Mouse (Mus musculus): Measurements from ENCODE around the gene Ccdc102a.

The Ccdc102a gene

DNA sequence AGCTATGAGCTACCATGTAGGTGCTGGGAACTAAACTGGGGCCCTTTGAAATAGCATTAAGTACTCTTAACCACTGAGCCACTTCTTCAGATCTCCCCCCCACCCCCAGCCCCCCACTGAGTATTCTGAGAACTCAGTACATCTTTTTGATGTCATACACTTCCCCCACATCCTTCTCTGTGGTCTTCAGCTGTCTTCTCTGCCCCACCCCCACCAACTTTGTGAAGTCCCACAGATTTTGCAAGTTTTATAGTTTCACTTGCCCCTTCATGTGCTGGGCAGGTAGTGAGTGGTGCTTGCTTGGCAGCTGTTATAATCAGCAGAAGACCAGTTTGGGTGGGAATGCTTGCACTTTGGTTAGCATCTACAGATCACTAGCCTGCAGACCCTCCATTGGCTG, 1.4 kb upstream of the Ccdc102a start:
- DNase-seq = no peak

DNA sequence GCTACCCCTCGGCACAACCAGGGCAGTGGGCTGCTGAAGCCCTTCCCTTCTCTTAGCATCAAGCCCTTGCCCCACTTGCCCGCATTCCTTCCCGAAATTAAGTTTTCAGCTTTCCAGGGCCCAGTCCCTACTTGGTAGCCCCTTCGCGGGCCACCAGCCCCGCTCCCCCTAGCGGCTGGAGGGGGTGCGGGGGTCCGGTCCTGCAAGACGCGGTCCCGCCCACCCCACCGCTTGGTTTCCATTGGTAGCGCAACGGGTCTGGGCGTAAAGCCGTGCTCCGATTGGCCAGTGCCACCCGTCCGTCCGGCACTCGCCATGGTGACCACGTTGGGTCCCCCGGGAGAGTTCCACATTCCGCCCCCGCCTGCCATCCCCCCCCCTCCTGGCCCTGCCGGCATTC, 546 bp downstream of the Ccdc102a start:
- peak; percentile 97 to 98 for DNase-seq

DNA sequence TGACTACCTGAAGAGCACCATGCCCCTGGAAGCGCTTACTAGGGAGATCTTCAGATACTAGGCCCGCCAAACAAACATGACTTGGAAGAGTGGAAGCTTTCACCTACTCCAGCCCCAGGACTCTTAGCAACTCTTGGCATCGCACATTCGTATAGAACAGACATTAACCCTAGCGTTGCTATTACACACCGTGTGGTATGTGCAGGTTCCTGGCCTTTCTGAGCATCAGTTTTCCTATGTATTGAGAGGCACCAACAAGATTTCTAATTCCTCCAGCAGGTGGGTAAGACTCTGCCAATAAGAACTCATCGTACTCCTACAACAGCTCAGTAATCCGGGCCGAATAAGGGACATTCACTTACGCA, 956 bp downstream of the Ccdc102a start:
- no peak for DNase-seq

DNA sequence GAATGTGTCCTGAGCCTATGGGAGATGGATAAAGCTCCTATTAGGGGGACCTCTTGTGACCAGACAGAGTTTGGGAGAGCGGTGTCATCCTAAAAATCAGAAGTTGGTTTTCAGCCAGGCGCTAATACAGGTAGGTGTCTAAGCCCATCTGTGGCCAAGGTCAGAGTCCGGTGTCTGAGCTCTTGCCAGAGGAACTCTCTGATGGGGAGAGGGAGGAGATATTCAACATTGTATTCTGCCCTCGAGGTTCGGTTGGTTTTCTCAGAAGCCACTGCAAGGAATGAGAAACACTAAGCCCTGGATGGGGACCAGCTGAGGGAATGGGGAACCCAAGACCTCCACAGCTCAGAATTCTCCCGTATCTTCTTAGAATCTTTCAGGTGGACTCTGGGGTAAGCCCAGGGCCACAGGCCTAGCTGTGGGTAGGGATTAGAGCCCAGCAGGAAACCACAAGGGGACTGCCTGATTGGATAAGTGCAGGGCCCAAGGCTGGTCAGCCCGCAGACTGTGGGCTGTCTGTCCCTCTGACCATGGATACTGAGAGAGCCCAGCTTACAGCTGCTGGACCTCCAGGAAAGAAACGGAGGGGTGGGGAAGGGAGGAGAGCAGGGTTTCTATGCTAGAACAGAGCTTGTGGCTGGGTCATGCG, 1.5 kb downstream of the Ccdc102a start:
- DNase-seq = no peak

DNA sequence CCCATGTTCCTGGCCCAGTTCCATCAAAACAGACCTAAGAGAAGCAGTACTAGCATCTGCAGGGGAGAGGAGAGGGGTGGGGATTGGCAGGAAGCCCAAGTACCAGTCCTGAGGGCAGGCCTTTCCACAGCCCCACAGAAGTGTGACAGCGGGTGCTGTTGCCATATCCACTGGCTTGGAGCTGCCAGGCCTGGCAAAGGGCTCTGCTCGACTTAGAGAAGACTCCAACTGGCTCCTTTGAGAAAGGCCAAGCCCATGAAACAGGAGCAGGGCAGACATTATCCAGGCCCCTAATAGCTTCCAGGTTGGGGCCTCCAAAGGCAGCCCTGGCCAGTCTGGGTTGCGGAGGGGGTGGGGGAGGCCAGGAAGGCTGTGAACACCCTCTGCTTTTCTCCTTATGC, 3.2 kb downstream of the Ccdc102a start:
- peak; percentile 56 to 78 for DNase-seq

DNA sequence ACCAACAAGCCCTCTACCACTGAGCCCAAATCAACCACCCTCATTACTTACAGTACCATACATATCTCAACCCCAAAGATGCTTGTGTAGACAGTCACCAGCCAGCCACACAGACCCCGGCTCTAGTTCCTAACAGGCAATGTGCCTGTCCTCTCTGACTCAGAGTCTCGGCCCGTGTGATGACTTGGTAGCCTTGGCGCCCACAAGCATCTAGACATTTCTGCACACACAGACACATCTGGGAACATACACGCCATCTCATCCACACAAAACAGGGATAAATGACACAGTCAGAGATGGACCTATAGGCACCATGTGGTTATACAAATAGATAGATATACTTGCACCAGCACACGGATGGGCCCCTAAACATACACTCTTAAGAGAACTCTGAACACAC, 3.6 kb downstream of the Ccdc102a start:
- DNase-seq = no peak

DNA sequence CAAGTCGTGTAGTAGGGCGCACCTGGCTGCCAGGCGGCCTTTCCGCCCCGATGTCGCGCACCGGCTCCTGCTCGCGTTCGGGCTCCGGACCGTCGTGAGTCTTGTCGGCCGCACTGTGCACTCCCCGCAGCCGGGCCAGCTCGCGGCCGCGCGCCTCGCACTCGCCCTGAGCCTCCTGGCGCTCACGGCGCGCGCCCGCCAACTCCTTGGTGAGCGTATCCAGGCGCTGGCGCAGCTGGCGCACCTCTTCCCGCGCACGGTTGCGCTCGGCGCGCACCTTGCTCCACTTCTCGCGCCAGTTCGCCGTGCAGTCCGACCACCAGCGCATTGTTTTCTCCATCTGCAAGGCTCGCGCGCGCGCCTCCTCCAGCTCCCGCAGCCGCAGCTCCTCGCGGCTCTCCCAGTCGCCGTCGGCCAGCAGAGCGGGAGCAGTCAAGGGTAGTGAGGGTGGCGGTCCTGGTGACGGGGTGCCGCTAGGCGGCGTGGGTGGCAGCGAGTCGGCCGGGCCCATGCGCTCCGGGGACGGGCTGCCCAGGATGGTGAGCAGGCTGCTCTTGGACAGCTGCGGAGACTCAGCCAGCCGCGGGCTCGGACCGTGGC, 4.7 kb downstream of the Ccdc102a start:
- peak; percentile 76 to 82 for DNase-seq

DNA sequence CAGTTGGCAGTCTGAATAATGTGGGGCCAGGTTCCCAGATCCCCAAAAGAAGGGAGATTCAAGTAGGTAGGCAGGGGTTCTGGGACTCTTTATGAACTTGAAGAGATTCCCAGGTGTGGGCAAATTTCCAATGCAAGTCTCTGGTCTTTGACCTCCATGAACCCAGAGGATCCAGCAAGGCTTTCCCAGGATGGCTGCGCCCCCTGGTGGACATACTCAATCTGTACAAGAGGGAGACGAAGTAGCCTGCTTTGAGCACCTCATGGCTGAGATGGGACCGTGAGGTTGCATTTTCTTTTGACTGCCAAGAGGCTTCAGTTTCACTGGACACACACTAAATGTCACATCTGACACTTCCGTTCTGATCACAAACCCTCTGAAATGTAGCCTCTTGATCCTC, 9.1 kb downstream of the Ccdc102a start:
- peak; percentile 90 to 92 for DNase-seq

DNA sequence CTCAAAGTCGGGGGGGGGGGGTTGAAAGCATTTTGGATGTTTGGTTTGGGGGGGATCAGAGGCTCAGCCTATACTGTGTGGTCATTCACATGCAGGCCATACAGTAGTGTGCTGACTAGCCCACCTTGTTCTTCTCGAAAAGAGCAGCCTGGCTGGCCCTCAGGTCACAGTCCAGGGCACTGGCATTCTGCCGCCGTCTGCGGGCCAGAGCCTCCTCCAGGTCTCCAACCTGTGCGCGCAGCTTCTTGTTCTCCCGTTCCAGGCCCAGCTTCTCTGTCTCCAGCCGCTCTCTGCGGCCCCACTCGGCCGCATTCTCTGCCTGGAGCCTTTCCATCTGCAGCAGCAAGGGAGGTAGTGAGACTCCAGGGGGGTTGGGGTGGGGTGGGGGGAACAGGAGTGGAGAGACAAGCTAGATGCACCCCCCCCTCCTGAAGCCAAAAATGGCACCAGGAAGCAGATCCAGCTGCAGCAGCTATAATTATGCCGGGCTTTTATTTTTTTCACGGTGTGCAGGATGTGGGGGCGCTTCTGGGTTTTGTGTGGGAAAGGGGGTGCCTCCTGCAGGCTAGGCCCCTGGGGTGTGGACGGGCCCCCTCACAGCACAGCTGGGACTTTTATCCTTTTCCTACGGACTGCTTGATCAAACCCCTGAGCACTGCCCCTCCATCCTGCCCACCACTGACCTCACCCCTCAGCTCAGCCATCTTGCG, 10.2 kb downstream of the Ccdc102a start:
- DNase-seq = peak; percentile 80 to 89

DNA sequence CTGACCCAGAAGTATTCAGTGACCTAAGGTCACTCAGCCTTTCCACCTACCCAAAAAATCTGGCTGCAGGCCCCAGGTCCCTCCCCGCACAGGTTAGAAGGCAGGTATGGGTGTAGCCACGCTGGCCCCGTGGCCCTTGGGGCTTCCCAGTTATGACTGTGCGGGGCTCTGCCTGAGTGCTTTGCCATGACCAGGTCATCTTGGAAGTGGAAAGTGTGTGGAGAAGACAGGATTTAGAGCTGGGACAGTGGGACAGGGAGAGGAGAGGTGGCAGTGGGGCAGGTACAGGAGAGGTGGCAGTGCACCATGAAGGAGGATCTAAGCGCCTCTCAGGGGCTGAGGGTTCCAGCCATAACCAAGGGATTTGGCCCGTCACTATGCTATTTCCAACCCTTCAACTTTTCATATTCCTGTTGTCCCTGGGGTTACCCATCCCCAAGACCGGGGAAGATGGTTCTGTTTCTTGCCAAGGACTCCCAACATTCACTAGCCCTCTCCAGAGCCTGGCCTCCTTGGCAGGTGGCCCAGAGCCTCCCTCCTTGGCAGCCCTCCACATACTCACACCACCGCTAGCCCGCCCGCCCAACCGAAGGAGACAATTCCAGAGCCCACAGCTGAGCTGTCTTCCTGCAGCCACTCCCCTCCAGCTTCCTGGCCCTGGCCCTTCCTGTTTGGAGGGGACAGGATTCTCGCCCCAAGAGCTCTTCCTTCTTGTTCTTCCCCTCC, 13.3 kb downstream of the Ccdc102a start:
- peak; percentile 96 to 97 for DNase-seq

DNA sequence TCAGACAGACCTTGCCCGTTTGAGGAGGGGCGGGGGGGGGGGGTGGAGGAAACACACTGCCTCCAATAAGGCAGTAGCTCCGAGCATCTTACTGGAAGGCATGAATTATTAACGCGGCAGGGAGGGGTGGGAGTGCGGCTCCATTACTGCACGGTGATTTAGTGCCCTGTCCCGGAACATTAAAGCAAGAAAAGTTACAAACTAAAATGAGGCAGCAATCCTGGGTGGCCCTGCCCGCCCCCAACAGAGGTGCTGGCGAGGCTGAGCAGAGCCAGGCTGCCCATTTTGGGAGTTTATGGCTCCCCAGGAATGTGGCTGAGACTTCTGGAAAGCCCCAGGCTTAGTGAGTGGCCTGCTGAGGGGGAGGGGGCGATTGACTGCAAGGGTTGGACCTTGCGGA, 14.2 kb downstream of the Ccdc102a start:
- DNase-seq = peak; percentile 41 to 60

DNA sequence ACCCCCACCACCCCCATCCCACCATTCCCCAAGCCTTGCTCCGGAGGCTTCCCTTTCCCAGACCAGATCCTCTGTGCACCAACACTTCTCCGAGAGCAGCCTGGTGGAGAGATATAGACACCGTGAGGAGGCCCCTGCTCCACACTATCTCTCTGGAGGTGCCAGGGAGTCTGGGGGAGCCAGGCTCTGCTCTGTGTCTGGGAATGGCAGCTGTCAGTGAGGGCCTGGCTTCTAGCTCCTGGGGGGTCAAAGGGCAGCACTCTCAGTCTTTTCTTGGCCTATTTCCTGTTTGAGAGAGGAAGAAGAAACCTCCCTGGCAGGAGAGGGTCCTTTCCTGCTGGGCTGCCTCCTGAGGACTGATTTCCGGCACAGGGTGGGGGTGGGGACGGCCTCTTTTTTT, 16.9 kb downstream of the Ccdc102a start:
- DNase-seq = peak in 1 of 2 experiments; percentile 26

DNA sequence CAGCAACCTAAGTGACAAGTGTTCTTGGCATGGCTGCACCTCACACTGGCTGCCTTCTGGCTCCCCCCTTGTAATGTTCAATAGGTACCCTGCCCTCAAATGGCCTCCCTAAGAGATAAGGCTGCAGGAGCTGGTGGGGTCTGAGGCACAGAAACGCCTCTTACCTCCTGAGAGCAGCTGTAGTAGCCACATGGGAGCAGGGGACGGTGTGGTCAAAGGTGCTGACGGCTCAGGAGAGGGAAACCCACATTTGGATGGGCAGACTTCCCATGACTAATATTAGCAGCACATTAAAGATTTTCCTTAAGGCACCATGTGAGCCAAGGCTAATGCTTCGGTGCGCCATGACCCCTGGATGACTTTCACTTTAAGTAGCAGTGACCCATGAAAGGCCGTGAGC, 17.3 kb downstream of the Ccdc102a start:
- DNase-seq = peak in 1 of 2 experiments; percentile 14

DNA sequence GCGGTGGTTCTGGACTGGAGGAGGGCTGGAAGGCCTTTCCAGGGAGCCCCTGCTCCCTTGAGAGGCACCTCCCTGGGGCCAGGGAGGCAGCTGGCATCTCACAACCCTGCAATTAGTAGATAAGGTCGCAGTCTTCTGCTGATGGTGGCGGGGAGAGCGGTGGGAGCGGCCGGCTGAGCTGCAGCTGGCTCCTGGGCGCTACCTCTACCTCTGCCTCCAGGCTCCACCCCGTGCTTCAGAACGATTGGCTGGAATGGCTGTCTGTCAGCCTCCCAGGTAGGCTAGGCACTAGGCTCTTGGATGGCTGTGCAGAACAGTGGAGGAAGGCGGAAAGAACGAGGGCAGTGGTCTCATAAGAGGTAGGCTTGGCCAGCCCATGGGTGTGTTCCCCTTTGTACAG, 18.6 kb downstream of the Ccdc102a start:
- peak; percentile 55 to 81 for DNase-seq

DNA sequence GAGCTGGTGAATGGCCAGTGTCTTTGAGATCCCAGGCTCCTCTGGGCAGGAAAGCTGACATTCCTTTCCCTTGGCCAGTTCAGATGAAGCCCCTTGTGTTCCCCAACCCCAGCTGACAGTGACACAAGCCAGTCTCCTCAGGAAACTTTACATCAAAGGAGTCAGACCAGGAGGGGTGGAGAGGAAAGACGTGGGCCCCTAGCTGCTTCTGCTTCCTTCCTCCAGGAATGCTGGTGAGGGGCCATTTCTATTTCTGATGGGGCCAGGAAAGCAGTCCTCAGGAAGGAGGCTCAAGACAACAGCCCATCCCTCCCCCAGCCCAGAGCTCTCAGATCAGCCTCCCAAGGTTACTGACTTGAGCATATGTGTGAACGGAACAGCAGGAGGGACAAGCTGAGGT, 25.0 kb downstream of the Ccdc102a start:
- DNase-seq = no peak

DNA sequence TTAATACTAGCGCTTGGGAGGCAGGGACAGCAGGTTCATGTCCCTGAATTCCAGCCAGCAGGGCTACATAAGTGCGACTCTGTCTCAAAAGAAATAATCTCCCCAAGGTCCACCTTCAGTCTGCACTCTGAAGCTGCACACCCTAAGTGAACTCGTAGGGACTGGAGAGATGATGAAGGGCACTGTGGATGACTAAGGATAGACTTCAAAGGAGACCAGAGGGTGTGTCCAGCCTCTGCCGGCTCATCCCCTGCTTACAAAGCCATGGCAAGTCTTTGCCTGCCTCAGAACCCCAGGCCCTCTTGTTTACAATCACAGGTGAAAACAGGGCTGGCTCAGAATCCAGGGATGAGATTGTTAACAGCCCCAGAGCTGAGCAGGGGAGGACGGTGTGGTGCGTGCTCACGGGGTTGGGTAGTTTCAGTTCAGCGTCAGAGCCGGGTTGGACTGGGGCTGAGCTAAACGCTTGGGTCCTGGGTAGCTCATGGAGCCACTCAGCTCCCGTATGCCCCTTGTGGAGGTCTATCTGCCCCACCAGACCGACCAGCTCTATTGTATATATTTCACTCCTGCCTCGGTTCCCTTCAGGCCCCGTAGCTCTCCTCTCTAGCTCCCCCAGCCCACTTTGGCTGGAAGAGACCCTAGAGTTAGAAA, 29.4 kb downstream of the Ccdc102a start:
- no peak for DNase-seq

DNA sequence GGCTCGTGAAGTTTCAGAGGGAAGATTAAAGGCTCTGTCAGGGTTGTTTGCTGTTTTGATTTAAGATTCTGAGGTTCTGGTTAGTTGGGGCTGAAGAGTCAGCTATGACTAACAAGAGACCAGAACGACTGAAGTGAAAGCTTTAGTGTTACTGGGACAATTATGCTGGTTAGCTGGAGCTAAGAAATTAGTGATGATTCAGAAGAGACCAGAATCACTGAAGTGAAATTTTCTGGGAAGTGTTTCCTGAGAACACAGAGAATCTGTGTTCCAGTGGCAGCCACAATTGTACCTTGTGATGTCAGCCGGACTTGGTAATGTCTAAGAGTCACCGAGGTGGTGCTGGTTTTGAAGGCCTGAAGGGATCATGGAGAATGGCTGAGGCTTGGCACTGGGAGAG, 37.2 kb downstream of the Ccdc102a start:
- no peak for DNase-seq

DNA sequence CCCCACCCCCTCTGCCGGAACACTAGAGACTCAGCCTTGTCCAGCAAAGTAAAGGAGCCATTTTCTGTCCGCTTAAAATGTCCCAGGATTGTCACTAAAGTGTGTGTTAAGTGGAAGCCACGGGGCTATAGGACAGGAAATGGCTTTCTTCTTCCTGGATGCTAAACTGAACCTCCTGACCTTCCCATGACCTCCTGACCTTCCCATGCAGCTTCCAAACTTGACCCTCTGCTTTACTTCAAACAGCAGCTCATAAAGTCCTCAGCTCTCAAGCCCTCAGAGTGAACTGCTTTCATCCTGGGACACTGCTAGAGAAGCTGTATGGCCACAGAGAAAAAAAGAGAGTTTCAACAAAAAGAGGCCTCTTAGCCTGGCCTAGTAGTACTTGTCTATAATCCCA, 41.1 kb downstream of the Ccdc102a start:
- DNase-seq = no peak

DNA sequence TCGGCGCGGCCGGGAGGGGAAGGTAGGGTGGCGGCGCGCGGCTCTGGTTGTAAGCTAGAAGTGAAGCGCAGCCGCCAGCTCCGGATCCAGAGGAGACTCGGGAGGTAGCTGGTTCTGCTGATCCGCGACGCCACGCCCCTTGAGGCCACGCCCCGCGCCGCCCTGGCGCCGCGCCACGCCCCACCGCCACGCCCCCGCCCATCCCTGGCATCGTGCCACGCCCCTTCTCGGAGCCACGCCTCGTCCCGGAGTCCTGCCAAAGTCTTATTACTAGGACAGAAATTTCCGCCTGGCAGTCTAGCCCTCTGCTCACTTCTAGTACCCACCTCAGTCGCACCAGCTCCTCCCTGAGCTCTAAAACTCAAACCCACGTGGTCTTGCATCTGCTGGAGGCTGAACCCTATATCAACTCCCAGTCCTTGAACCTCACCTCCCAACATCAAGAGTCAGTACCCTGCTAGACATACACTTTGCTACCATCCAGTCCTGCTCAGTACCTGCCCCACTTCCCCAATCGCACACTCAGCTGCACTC, 41.6 kb downstream of the Ccdc102a start, which contains the start of gene Dok4:
Gene Dok4, minus strand, starts transcription at position 134 of the 534 bp plus-strand sequence.
- peak; percentile 95 to 96 for DNase-seq

DNA sequence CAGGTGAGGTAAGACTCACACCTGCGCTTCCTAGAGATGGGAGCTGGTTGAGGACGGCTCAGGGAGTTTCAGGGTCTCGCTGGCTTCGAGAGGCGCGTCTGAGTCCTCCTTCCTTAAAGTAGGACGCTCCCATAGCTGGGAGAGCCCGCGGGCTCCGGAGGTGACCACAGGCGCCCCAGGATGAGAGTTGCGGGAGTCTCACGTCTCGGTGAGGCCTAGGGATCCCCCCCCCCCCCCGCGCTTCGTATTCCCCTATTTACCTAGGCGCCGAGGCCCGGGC, 42.1 kb downstream of the Ccdc102a start:
- DNase-seq = peak in 1 of 2 experiments; percentile 21

DNA sequence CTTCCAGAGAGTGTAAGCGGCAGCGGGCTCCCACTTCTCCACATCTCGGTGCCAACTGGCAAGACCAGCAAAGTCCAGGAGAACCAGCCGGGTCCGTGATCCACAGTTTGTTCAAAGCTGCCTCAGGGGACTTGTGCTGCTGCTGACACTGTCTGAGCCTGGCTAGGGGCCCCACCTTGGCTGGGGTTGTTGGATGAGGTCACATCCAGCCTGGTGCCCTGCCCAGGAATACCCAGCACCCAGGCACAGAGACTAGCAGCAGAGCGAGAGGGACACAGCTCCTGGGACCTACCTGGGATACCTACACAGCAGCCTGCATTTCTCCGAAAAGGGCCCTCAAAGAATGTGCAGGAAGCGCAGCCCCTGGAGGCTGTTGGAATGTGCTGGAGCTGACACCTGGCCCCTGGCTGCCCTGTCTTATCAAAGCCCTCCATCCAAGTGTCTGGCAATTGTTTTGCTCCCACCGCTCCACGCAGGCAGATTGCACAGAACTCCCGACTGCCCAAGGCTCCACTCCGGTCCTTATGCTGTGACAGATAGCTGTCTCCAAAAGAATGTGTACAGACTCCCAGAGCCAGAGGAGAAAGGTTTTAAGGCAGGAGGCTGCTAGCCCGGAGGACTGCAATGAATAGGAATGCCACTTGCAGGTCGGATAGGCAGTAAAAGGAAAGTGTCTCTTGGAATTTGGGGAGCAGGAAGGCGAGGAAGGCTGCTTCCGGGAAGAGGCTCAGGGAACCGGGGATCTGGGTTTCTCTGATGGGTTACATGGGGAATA, 42.6 kb downstream of the Ccdc102a start:
- DNase-seq = peak; percentile 28 to 55

DNA sequence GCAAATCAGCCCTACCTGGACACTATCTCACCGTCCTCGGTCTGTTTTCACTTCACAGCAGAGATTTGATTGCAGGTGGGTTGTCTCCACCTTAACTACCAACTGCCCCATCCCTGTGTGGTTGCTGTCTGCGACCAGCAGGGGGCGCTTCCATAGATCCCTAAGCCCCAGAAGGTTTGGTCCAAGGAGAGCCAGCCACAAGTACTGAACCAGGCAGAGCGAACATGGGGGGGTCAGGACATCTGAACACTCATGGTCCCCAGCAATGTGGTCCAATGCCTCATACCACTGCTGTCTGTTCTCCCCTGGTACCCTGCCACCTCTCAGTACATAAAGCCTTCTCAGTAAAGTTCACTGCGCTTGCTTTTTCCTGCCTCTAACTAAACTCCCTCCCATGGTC, 43.5 kb downstream of the Ccdc102a start:
- DNase-seq = peak; percentile 85 to 86

All from kidney, postnatal 25 days (tissue).